Mouse (Mus musculus) cerebellum, adult 2 months (tissue): ENCODE results near the gene Rimbp3. TPM values are rescaled to one million over a fixed set of nuclear protein-coding genes. Genes with fewer than 3 reads are reported as not detected.

Experiments used
- DNase-seq, 2 experiments: peaks; one replicate each; pipeline ENCODE4 v3.0.0; 2021
- H3K27ac ChIP-seq: fragments of 200-500 bp; 2 replicates; pipeline ENCODE4 v1.5.1; 2012; ENCODE audit warnings: low read length, control low read depth, inconsistent platforms; ENCODE audit not compliant: insufficient read depth
- H3K27me3 ChIP-seq: fragments of 200-500 bp; 2 replicates; pipeline ENCODE4 v1.6.1; 2012; ENCODE audit warnings: inconsistent platforms, mild to moderate bottlenecking, low read length, moderate library complexity; ENCODE audit not compliant: control insufficient read depth, insufficient read depth
- H3K4me1 ChIP-seq: fragments of 200-500 bp; 2 replicates; pipeline ENCODE4 v1.6.1; 2011; ENCODE audit warnings: low read length; ENCODE audit not compliant: control insufficient read depth, insufficient read depth
- H3K4me3 ChIP-seq: fragments of 200-500 bp; replicated peaks from 2 replicates; pipeline ENCODE3; 2011; ENCODE audit warnings: mild to moderate bottlenecking, low read depth, low read length, control low read depth; ENCODE audit not compliant: insufficient read depth
- CTCF ChIP-seq: fragments of 200-500 bp; IDR thresholded peaks from 2 replicates; pipeline ENCODE4 v1.5.1; 2011; ENCODE audit warnings: low read depth, mild to moderate bottlenecking, control low read depth, low read length, moderate library complexity, borderline replicate concordance; ENCODE audit not compliant: insufficient read depth
- POLR2A ChIP-seq: fragments of 200-500 bp; IDR thresholded peaks from 2 replicates; pipeline ENCODE4 v1.6.1; 2011; ENCODE audit warnings: low read length, control low read depth, borderline replicate concordance; ENCODE audit not compliant: insufficient read depth
- WGBS: fragments of 180-500 bp; shearing (Covaris S2); methylation state at CpG from one replicate; pipeline ENCODE4 v1.1.7; 2018; 5-methylcytosine and 5-hydroxymethylcytosine counted together
- polyA plus RNA-seq: library from polyadenylated mRNA; depleted of rRNA; stranded (reverse); fragments of >200 nt; gene quantifications from 2 replicates; pipeline ENCODE4 v1.2.3, GENCODE M21; 2012

Rimbp3 gene
- polyA plus RNA-seq, 1 experiment: 0.57 TPM

DNA sequence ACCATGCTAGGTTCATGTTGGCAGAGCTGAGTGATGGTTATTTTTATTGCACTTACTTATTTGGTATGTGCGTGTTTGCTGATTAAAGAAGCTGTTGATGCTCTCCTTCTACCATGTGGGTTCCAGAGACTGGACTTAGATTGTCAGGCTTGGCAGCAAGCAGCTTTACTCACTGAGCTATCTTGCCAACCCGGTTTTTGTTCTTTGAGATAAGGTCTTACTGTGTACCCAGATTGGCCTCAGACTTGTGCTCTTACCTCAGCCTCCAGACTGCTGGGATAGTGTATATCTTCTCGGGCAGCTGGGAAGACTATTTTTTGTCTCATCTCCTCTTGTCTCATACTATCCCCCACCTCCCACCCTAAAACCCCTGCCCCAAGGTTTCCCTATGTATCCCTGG is 29.2 kb downstream of the Rimbp3 start:
- Histone ChIP-seq H3K27me3 (no peaks in the 10 kb centered on the region), H3K27ac (no peak overlapping the region), H3K4me1 (peaks cover 6% of the 10 kb centered on the region), H3K4me3 (no peak overlapping the region)
- no peak for TF ChIP-seq POLR2A
- DNase-seq: no peak
- WGBS: 85% methylated on average over 3 of the region's 3 CpGs

DNA sequence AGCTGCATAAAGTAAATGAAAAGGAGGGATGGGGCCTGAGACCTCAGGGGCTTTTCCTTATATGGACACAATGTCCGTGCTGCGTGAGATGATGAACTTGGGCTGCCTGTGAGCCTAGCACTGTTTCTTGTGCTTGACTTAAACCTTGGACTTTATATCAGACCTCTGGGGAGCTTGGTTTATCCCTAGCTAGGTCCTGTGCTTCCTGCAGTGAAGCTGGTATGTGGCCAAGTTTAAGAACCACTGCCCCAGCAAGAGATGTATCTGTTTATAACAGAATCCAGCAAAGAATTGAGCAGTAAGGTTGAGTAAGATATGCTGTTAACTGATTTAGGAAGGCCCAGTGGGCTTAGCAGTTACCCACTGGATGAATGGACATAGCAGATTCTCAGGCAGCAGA is 31.0 kb downstream of the Rimbp3 start:
- TF ChIP-seq POLR2A: no peak
- TF ChIP-seq CTCF: no peak
- no peak for DNase-seq
- H3K27me3 ChIP-seq: no peaks in the 10 kb centered on the region
- H3K27ac ChIP-seq: no peak overlapping the region
- WGBS: 72% methylated on average over 2 of the region's 2 CpGs
- no peak overlapping the region for H3K4me3 ChIP-seq
- H3K4me1 ChIP-seq: peaks cover 6% of the 10 kb centered on the region

DNA sequence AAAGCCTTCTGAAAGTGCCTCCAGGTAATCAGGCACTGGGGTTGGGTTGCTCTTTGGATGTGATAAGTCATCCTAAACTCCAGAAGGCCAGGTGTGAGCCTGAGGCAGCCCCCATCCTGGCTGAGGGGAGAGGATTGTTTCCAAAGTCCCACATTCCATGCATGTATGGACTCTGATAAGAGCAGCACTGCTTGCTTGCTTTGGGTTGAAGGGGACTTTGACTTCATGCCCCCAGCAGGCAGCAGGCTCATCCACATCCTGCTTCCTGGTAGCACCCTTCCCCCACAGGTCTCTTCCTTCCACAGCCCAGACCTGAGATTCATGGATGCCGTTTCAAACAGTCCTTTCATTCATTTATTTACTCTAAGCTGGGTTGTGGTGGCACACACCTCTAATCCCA is 35.3 kb downstream of the Rimbp3 start:
- no peak overlapping the region for H3K4me3 ChIP-seq
- TF ChIP-seq CTCF: no peak
- TF ChIP-seq POLR2A: no peak

DNA sequence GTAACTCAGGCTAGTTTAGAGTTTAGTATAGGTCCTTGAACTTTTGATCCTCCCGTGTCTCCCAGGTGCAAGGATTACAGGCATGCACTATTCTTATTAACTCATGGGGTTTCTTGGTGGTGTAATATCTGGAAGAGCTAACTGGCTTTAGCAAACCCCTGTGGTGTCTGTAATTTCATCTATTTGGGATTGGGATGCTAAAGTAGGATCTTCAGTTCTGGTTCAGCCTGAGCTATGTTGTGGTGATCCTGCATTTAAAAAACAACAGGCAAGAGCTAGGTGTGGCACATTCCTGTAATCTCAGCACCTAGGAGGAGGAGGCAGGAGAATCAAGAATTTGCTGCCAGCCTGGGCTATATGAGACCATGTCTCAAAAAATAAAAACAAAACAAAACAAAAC is 36.6 kb downstream of the Rimbp3 start:
- Histone ChIP-seq H3K27ac (no peak overlapping the region), H3K4me1 (no peaks in the 10 kb centered on the region; the same call in 1 of the 2 replicates), H3K4me3 (no peak overlapping the region), H3K27me3 (no peaks in the 10 kb centered on the region)
- TF ChIP-seq CTCF (no peak), POLR2A (no peak)
- WGBS: 75% methylated on average over 1 of the region's 1 CpGs
- DNase-seq: no peak

More for the DNA sequence above, 35.3 kb downstream of the Rimbp3 start:
- Histone ChIP-seq H3K27ac (no peak overlapping the region), H3K27me3 (no peaks in the 10 kb centered on the region), H3K4me1 (peaks cover 2% of the 10 kb centered on the region; the same call in 1 of the 2 replicates)
- WGBS: 79% methylated on average over 1 of the region's 1 CpGs
- DNase-seq: no peak

DNA sequence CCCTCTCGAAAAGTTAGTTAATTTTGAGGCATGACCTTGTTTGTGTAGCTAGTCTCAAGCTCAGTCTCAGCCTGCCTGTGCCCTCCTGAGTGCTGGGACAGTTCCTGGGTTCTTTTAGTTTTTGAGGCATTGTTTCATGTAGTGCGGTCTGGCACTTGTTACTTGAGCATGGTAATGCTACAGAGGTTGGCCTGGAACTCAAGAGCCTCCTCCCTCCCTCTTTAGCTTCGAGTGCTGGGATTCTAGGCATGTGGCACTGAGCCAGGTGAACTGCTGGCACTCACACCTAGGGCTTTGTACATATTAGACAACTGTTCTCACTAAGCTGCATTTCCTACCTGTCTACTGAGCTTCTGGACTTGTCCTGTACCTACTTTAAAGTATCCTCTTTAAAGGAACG is 39.3 kb downstream of the Rimbp3 start:
- H3K27ac ChIP-seq: no peak overlapping the region
- no peak overlapping the region for H3K4me3 ChIP-seq
- peak in 1 of 2 experiments; percentile 27 for DNase-seq
- peaks cover 7% of the 10 kb centered on the region for H3K4me1 ChIP-seq
- TF ChIP-seq POLR2A (no peak), CTCF (no peak)
- no peaks in the 10 kb centered on the region for H3K27me3 ChIP-seq
- WGBS: 58% methylated on average over 4 of the region's 4 CpGs

DNA sequence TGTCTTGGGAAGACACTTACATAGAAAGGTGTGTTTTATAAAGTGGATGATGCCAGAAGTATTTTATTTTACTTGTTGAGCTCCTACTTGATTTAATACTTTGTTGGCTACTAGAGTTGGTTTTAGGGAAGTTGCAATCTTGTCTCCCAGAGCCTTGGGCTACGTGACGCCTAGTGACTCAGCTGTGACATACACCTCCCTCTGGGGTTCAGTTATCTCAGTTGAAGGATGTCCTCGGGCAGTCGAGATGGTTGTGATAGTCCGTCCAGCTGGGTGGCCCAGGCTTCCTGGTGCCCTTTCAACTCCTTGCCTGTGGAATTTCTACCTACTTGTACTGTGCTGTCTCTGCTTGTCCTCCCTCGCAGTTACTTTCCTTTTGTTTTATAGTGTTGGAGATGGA is 40.7 kb downstream of the Rimbp3 start:
- no peak for DNase-seq
- Histone ChIP-seq H3K4me3 (no peak overlapping the region), H3K27me3 (no peaks in the 10 kb centered on the region), H3K27ac (no peak overlapping the region), H3K4me1 (peaks cover 13% of the 10 kb centered on the region)
- WGBS: 72% methylated on average over 6 of the region's 6 CpGs
- no peak for TF ChIP-seq CTCF
- TF ChIP-seq POLR2A: no peak

DNA sequence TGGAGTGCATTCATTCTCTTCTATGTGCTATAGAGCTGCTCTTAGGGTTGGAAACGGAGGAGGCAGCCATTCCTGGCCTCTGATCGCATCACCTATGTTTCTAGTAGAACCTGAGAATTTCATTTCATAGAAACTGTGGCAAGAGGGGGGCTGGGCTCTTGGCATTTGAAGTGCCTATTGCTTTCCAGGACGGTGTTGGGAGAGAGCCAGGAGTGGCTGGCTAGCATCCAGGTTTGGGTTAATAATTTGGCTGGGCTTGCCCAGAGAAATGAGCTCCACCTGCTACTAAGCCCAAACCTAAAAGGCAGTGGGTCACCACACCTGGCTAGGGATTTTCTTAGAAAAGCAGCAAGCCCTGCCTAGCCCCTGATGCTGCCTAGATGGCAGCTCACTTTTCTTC is 43.1 kb downstream of the Rimbp3 start:
- no peak overlapping the region for H3K4me3 ChIP-seq
- TF ChIP-seq CTCF: no peak
- H3K27ac ChIP-seq: no peak overlapping the region
- peak; percentile 83 to 87 for DNase-seq
- no peaks in the 10 kb centered on the region for H3K27me3 ChIP-seq
- 8% methylated on average over 3 of the region's 3 CpGs for WGBS
- H3K4me1 ChIP-seq: peaks cover 14% of the 10 kb centered on the region

DNA sequence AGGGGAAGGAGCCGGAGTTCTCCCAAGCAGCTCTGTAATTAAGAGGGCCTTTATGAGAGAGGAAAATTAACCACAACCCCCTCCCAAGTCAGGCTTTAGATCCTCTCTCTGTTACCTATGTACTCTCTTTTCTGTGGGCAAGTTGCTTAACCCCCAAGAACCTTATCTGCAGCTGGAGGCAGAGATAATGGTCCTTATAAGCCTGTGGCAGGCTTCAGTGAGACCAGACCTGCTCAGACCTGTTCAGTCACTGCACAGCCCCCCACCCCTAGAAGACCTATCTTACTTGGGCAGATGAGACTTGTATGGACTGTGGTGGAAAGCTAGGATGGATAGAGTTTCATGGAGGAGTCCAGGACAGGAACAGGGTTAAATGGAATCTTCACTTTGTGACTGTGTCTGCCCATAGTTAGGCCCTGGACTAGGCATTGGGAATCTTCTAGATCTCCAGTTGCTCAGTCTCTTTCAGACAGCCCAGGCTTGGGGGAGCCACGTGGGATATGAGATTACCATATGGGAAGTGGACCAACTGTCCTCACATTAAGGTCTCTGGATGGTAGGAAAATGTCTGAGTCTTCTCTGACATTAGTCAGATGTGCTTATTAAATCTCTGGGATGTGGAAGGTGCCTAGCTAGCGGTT is 43.8 kb downstream of the Rimbp3 start:
- no peak for DNase-seq
- Histone ChIP-seq H3K27me3 (no peaks in the 10 kb centered on the region), H3K27ac (no peak overlapping the region), H3K4me3 (no peak overlapping the region), H3K4me1 (peaks cover 14% of the 10 kb centered on the region)
- WGBS: 65% methylated on average over 3 of the region's 3 CpGs
- TF ChIP-seq CTCF: no peak
- no peak for TF ChIP-seq POLR2A
